Mouse (Mus musculus) testis, adult 2 months (tissue): ENCODE measurements at regions not wholly inside any gene's neighbourhood (a gene's known extent, or its start where the extent isn't known, plus 50 kb on each side); places are given as distances from the start of the nearest gene placed in this dataset.
A peak's percentile ranks its signal among the peaks of the same experiment; 100 is the strongest.

Source experiments
- H3K27ac ChIP-seq: fragments of 200-500 bp; 2 replicates; pipeline ENCODE4 v1.5.1; 2012; ENCODE audit warnings: low read depth, low read length; ENCODE audit not compliant: control insufficient read depth, insufficient read depth
- H3K27me3 ChIP-seq: fragments of 200-500 bp; 2 replicates; pipeline ENCODE4 v1.6.1; 2012; ENCODE audit warnings: mild to moderate bottlenecking, low read length, moderate library complexity; ENCODE audit not compliant: control insufficient read depth, insufficient read depth
- H3K36me3 ChIP-seq: fragments of 200-500 bp; 2 replicates; pipeline ENCODE4 v1.6.1; 2012; ENCODE audit warnings: mild to moderate bottlenecking, low read length; ENCODE audit not compliant: control insufficient read depth, insufficient read depth
- H3K4me1 ChIP-seq: fragments of 200-500 bp; 2 replicates; pipeline ENCODE4 v1.6.1; 2012; ENCODE audit warnings: low read length; ENCODE audit not compliant: control insufficient read depth, insufficient read depth
- H3K4me3 ChIP-seq: fragments of 200-500 bp; 2 replicates; pipeline ENCODE4 v1.5.1; 2012; ENCODE audit warnings: low read depth, mild to moderate bottlenecking, low read length, moderate library complexity, mixed read lengths; ENCODE audit not compliant: control insufficient read depth
- CTCF ChIP-seq: fragments of 200-500 bp; IDR thresholded peaks from 2 replicates; pipeline ENCODE4 v1.5.1; 2012; ENCODE audit warnings: low read depth, mild to moderate bottlenecking, inconsistent platforms, low read length, moderate library complexity; ENCODE audit not compliant: control insufficient read depth, insufficient read depth, insufficient replicate concordance
- POLR2A ChIP-seq: fragments of 200-500 bp; IDR thresholded peaks from 2 replicates; pipeline ENCODE4 v1.6.1; 2012; ENCODE audit warnings: low read depth, mild to moderate bottlenecking, inconsistent platforms, low read length, moderate library complexity; ENCODE audit not compliant: control insufficient read depth

- Histone ChIP-seq H3K4me3 (no peak overlapping the region), H3K27me3 (no peaks in the 10 kb centered on the region), H3K36me3 (no peaks in the 10 kb centered on the region), H3K4me1 (no peaks in the 10 kb centered on the region), H3K27ac (no peak overlapping the region)
- TF ChIP-seq POLR2A (no peak), CTCF (peak; percentile 38; the same call in 1 of the 2 replicates)
Observed at GRCm38 (mm10) chrX:51913247-51913646, 59.3 kb downstream of the 1700080O16Rik start.

GRCm38 (mm10) chrX:51911566-51911965 lies 61.0 kb downstream of the 1700080O16Rik start:
- no peaks in the 10 kb centered on the region for H3K4me1 ChIP-seq
- no peaks in the 10 kb centered on the region for H3K36me3 ChIP-seq
- no peak overlapping the region for H3K27ac ChIP-seq
- TF ChIP-seq POLR2A (no peak), CTCF (no peak)
- no peaks in the 10 kb centered on the region for H3K27me3 ChIP-seq
- H3K4me3 ChIP-seq = no peak overlapping the region

- no peaks in the 10 kb centered on the region for H3K4me1 ChIP-seq
- H3K27me3 ChIP-seq = no peaks in the 10 kb centered on the region
- no peaks in the 10 kb centered on the region for H3K36me3 ChIP-seq
- H3K27ac ChIP-seq = no peak overlapping the region
- TF ChIP-seq CTCF = no peak
- no peak for TF ChIP-seq POLR2A
- H3K4me3 ChIP-seq = no peak overlapping the region
Observed at GRCm38 (mm10) chrX:51910576-51910975, 62.0 kb downstream of the 1700080O16Rik start.

- Histone ChIP-seq H3K27me3 (no peaks in the 10 kb centered on the region), H3K4me3 (no peak overlapping the region), H3K27ac (no peak overlapping the region), H3K4me1 (no peaks in the 10 kb centered on the region), H3K36me3 (no peaks in the 10 kb centered on the region)
- TF ChIP-seq CTCF (no peak), POLR2A (no peak)
Observed at GRCm38 (mm10) chrX:51898445-51898844, 74.1 kb downstream of the 1700080O16Rik start.

- Histone ChIP-seq H3K4me1 (no peaks in the 10 kb centered on the region), H3K27ac (no peak overlapping the region), H3K27me3 (no peaks in the 10 kb centered on the region), H3K4me3 (no peak overlapping the region), H3K36me3 (no peaks in the 10 kb centered on the region)
- TF ChIP-seq CTCF = no peak
- no peak for TF ChIP-seq POLR2A
Observed at GRCm38 (mm10) chrX:51897059-51897458, 75.5 kb downstream of the 1700080O16Rik start.

GRCm38 (mm10) chrX:51895646-51896190 lies 76.9 kb downstream of the 1700080O16Rik start:
- Histone ChIP-seq H3K27me3 (no peaks in the 10 kb centered on the region), H3K4me3 (no peak overlapping the region), H3K27ac (no peak overlapping the region), H3K36me3 (no peaks in the 10 kb centered on the region), H3K4me1 (no peaks in the 10 kb centered on the region)
- TF ChIP-seq POLR2A (no peak), CTCF (no peak)

GRCm38 (mm10) chrX:51892716-51893115 lies 79.9 kb downstream of the 1700080O16Rik start:
- TF ChIP-seq POLR2A (no peak), CTCF (no peak)
- no peak overlapping the region for H3K4me3 ChIP-seq
- H3K4me1 ChIP-seq = no peaks in the 10 kb centered on the region
- H3K36me3 ChIP-seq = no peaks in the 10 kb centered on the region
- H3K27ac ChIP-seq = no peak overlapping the region
- no peaks in the 10 kb centered on the region for H3K27me3 ChIP-seq

- H3K27me3 ChIP-seq = no peaks in the 10 kb centered on the region
- H3K4me1 ChIP-seq = no peaks in the 10 kb centered on the region
- no peaks in the 10 kb centered on the region for H3K36me3 ChIP-seq
- H3K4me3 ChIP-seq = no peak overlapping the region
- H3K27ac ChIP-seq = no peak overlapping the region
- no peak for TF ChIP-seq POLR2A
- no peak for TF ChIP-seq CTCF
Observed at GRCm38 (mm10) chrX:51886129-51886528, 85.1 kb upstream of the Usp26 start.
